Mouse (Mus musculus): ENCODE measurements around the gene Smok3c. TPM values are rescaled to one million over a fixed set of nuclear protein-coding genes. Genes with fewer than 3 reads are reported as not detected.

Smok3c gene
- polyA plus RNA-seq, 1 experiment from 2014 or later, result not detected

- no peak for ATAC-seq (ENCODE audit: low FRiP score, low TSS enrichment)
- no peak overlapping the region for H3K27ac ChIP-seq (replicated peaks; ENCODE audit: low read depth, low read length)
Measured at GRCm38 (mm10) chr5:138076148-138076547, 23.2 kb downstream of the Smok3c start.

GRCm38 (mm10) chr5:138080456-138080855 lies 27.5 kb downstream of the Smok3c start:
- Histone ChIP-seq H3K27me3 (ENCODE audit: control insufficient read depth, insufficient read depth, low read length) (no peaks in the 10 kb centered on the region), H3K36me3 (ENCODE audit: control insufficient read depth, insufficient read depth, low read length) (no peaks in the 10 kb centered on the region), H3K4me2 (ENCODE audit: low read length) (no peak overlapping the region), H3K9me3 (ENCODE audit: control insufficient read depth, low read length) (no peaks in the 10 kb centered on the region), H3K27ac (replicated peaks; ENCODE audit: low read depth, low read length) (no peak overlapping the region), H3K4me3 (replicated peaks; ENCODE audit: low read depth, low read length) (no peak overlapping the region), H3K9ac (replicated peaks; ENCODE audit: low read length) (no peak overlapping the region), H3K4me1 (ENCODE audit: control insufficient read depth, insufficient read depth, low read length) (no peaks in the 10 kb centered on the region)
- ATAC-seq (ENCODE audit: low FRiP score, low TSS enrichment) (no peak), DNase-seq (no peak)
- 91% methylated on average over 5 of the region's 5 CpGs for WGBS

More at GRCm38 (mm10) chr5:138076148-138076547, 23.2 kb downstream of the Smok3c start:
- 59% methylated on average over 2 of the region's 2 CpGs for WGBS
- Histone ChIP-seq H3K9ac (replicated peaks; ENCODE audit: low read length) (no peak overlapping the region), H3K36me3 (ENCODE audit: control insufficient read depth, insufficient read depth, low read length) (no peaks in the 10 kb centered on the region), H3K4me1 (ENCODE audit: control insufficient read depth, insufficient read depth, low read length) (no peaks in the 10 kb centered on the region), H3K27me3 (ENCODE audit: control insufficient read depth, insufficient read depth, low read length) (no peaks in the 10 kb centered on the region), H3K4me3 (replicated peaks; ENCODE audit: low read depth, low read length) (no peak overlapping the region), H3K9me3 (ENCODE audit: control insufficient read depth, low read length) (no peaks in the 10 kb centered on the region), H3K4me2 (ENCODE audit: low read length) (no peak overlapping the region)
- DNase-seq, result no peak

DNA sequence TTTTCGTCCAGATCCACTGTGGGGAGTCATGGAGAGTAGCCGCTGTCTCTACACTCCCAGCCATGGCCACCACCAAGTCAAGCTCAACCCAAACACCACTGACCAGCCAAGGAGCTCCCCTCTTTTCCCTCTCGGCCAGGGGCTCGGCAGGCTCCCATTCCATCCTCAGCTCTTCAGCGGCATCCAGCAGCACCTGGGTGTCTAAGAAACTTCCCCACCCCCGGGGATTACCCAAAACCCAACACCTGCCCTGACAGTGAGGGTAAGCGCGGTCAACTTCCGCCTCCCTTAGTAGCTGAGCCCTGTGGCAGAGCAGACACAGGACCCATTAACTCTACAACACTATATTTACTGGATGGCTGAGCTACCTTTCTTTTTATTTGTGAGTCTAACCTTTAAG lies 28.5 kb downstream of the Smok3c start:
- DNase-seq (no peak), ATAC-seq (ENCODE audit: low FRiP score, low TSS enrichment) (no peak)
- Histone ChIP-seq H3K27me3 (ENCODE audit: control insufficient read depth, insufficient read depth, low read length) (no peaks in the 10 kb centered on the region), H3K4me2 (ENCODE audit: low read length) (no peak overlapping the region), H3K9ac (replicated peaks; ENCODE audit: low read length) (no peak overlapping the region), H3K36me3 (ENCODE audit: control insufficient read depth, insufficient read depth, low read length) (no peaks in the 10 kb centered on the region), H3K9me3 (ENCODE audit: control insufficient read depth, low read length) (no peaks in the 10 kb centered on the region), H3K4me1 (ENCODE audit: control insufficient read depth, insufficient read depth, low read length) (peaks cover 7% of the 10 kb centered on the region), H3K27ac (replicated peaks; ENCODE audit: low read depth, low read length) (no peak overlapping the region), H3K4me3 (replicated peaks; ENCODE audit: low read depth, low read length) (no peak overlapping the region)
- WGBS, result 84% methylated on average over 9 of the region's 9 CpGs

GRCm38 (mm10) chr5:138083318-138083900 lies 30.4 kb downstream of the Smok3c start:
- no peaks in the 10 kb centered on the region for H3K27me3 ChIP-seq (ENCODE audit: control insufficient read depth, insufficient read depth, low read length)
- H3K27ac ChIP-seq (replicated peaks; ENCODE audit: low read depth, low read length), result no peak overlapping the region
- DNase-seq, result no peak
- WGBS, result 65% methylated on average over 2 of the region's 2 CpGs
- peaks cover 23% of the 10 kb centered on the region for H3K4me1 ChIP-seq (ENCODE audit: control insufficient read depth, insufficient read depth, low read length)
- H3K9ac ChIP-seq (replicated peaks; ENCODE audit: low read length), result no peak overlapping the region
- no peaks in the 10 kb centered on the region for H3K9me3 ChIP-seq (ENCODE audit: control insufficient read depth, low read length)
- H3K36me3 ChIP-seq (ENCODE audit: control insufficient read depth, insufficient read depth, low read length), result peaks cover 7% of the 10 kb centered on the region
- H3K4me3 ChIP-seq (replicated peaks; ENCODE audit: low read depth, low read length), result no peak overlapping the region
- ATAC-seq (ENCODE audit: low FRiP score, low TSS enrichment), result no peak
- H3K4me2 ChIP-seq (ENCODE audit: low read length), result no peak overlapping the region

DNA sequence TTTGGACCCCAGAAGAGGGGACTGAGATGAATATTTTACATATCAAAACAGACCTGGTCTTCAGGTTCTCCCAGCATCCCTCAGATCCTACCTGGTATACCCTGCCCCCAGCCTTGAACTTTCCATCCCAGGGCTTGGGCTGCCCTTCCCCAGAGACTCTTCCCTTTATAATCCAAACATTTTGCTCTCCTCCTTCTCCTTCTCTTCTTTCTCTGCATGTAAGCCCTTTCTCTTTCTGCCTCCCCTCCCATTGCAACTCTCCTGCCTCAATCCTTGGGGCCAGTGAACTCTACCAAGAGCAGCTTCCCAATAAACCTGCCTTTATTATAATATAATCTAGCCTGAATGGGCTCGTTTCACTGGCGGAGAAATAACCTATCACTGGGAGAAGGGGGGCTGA lies 30.9 kb downstream of the Smok3c start:
- Histone ChIP-seq H3K4me3 (replicated peaks; ENCODE audit: low read depth, low read length) (no peak overlapping the region), H3K27me3 (ENCODE audit: control insufficient read depth, insufficient read depth, low read length) (no peaks in the 10 kb centered on the region), H3K9ac (replicated peaks; ENCODE audit: low read length) (no peak overlapping the region), H3K9me3 (ENCODE audit: control insufficient read depth, low read length) (no peaks in the 10 kb centered on the region), H3K27ac (replicated peaks; ENCODE audit: low read depth, low read length) (no peak overlapping the region), H3K36me3 (ENCODE audit: control insufficient read depth, insufficient read depth, low read length) (peaks cover 11% of the 10 kb centered on the region), H3K4me2 (ENCODE audit: low read length) (no peak overlapping the region), H3K4me1 (ENCODE audit: control insufficient read depth, insufficient read depth, low read length) (peaks cover 23% of the 10 kb centered on the region)
- DNase-seq, result no peak
- ATAC-seq (ENCODE audit: low FRiP score, low TSS enrichment), result no peak
- WGBS, result 94% methylated on average over 2 of the region's 2 CpGs

- Histone ChIP-seq H3K4me1 (ENCODE audit: control insufficient read depth, insufficient read depth, low read length) (peaks cover 23% of the 10 kb centered on the region), H3K27ac (replicated peaks; ENCODE audit: low read depth, low read length) (no peak overlapping the region), H3K9ac (replicated peaks; ENCODE audit: low read length) (peak overlapping the region; percentile 99; the same call in 1 of the 2 replicates), H3K36me3 (ENCODE audit: control insufficient read depth, insufficient read depth, low read length) (peaks cover 13% of the 10 kb centered on the region), H3K27me3 (ENCODE audit: control insufficient read depth, insufficient read depth, low read length) (no peaks in the 10 kb centered on the region), H3K4me2 (ENCODE audit: low read length) (peak overlapping the region; percentile 86), H3K4me3 (replicated peaks; ENCODE audit: low read depth, low read length) (peak overlapping the region; percentile 96; the same call in 1 of the 2 replicates), H3K9me3 (ENCODE audit: control insufficient read depth, low read length) (no peaks in the 10 kb centered on the region)
- ATAC-seq (ENCODE audit: low FRiP score, low TSS enrichment) (no peak; the same call in 1 of the 2 replicates), DNase-seq (peak; percentile 20)
- WGBS, result 70% methylated on average over 2 of the region's 2 CpGs
Measured at GRCm38 (mm10) chr5:138084507-138084906, 31.5 kb downstream of the Smok3c start.

- DNase-seq (peak; percentile 95), ATAC-seq (ENCODE audit: low FRiP score, low TSS enrichment) (peak; percentile 89)
- peaks cover 23% of the 10 kb centered on the region for H3K4me1 ChIP-seq (ENCODE audit: control insufficient read depth, insufficient read depth, low read length)
- H3K4me3 ChIP-seq (replicated peaks; ENCODE audit: low read depth, low read length), result peak within 1 kb of the TSS; percentile 96
- H3K4me2 ChIP-seq (ENCODE audit: low read length), result peak within 1 kb of the TSS; percentile 86
- H3K27me3 ChIP-seq (ENCODE audit: control insufficient read depth, insufficient read depth, low read length), result no peaks in the 10 kb centered on the region
- H3K36me3 ChIP-seq (ENCODE audit: control insufficient read depth, insufficient read depth, low read length), result peaks cover 13% of the 10 kb centered on the region
- H3K9me3 ChIP-seq (ENCODE audit: control insufficient read depth, low read length), result no peaks in the 10 kb centered on the region
- peak within 1 kb of the TSS; percentile 99 for H3K9ac ChIP-seq (replicated peaks; ENCODE audit: low read length)
- WGBS, result 0% methylated on average over 27 of the region's 27 CpGs
- H3K27ac ChIP-seq (replicated peaks; ENCODE audit: low read depth, low read length), result peak within 1 kb of the TSS; percentile 94
Measured at GRCm38 (mm10) chr5:138084996-138085395, 32.0 kb downstream of the Smok3c start, which contains the start of gene Zkscan1. TSS of gene Zkscan1 (plus strand) at chr5:138085084.

DNA sequence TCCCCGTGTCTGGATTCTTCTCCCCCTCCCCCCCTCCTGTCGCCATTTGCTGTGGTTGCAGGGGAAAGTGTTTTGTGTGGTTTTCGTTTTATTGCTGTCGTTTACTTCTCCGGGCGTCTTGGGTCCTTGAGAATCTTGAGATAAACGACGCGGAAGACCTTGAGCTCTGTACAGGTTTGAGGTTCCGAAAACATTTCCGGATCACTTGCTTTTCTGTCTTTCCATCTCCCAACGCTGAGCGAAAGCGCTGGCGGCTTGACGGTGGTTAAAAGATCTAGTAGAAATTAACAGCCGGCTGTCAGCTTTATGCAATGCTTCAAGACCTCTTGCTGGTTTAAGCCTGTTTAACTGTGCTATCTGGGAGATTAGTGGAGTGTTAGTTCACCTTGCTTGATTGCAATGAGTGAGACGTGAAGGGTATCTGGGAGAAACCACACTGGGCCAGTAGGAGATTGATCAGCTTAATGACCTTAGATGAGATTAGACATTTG lies 32.5 kb downstream of the Smok3c start:
- H3K27ac ChIP-seq (replicated peaks; ENCODE audit: low read depth, low read length), result peak overlapping the region; percentile 94
- H3K36me3 ChIP-seq (ENCODE audit: control insufficient read depth, insufficient read depth, low read length), result peaks cover 13% of the 10 kb centered on the region
- H3K9ac ChIP-seq (replicated peaks; ENCODE audit: low read length), result peak overlapping the region; percentile 99
- peak overlapping the region; percentile 96 for H3K4me3 ChIP-seq (replicated peaks; ENCODE audit: low read depth, low read length)
- DNase-seq (peak; percentile 55), ATAC-seq (ENCODE audit: low FRiP score, low TSS enrichment) (no peak)
- under 1% methylated on average over 18 of the region's 18 CpGs for WGBS
- peak overlapping the region; percentile 86 for H3K4me2 ChIP-seq (ENCODE audit: low read length)
- peaks cover 23% of the 10 kb centered on the region for H3K4me1 ChIP-seq (ENCODE audit: control insufficient read depth, insufficient read depth, low read length)
- no peaks in the 10 kb centered on the region for H3K9me3 ChIP-seq (ENCODE audit: control insufficient read depth, low read length)
- no peaks in the 10 kb centered on the region for H3K27me3 ChIP-seq (ENCODE audit: control insufficient read depth, insufficient read depth, low read length)

GRCm38 (mm10) chr5:138086842-138087241 lies 33.8 kb downstream of the Smok3c start:
- Histone ChIP-seq H3K4me3 (replicated peaks; ENCODE audit: low read depth, low read length) (peak overlapping the region; percentile 96; the same call in 1 of the 2 replicates), H3K27ac (replicated peaks; ENCODE audit: low read depth, low read length) (no peak overlapping the region), H3K36me3 (ENCODE audit: control insufficient read depth, insufficient read depth, low read length) (peaks cover 13% of the 10 kb centered on the region), H3K9ac (replicated peaks; ENCODE audit: low read length) (0 out of 2 replicates have a peak overlapping the region, but pooled peaks have one; percentile 0), H3K4me1 (ENCODE audit: control insufficient read depth, insufficient read depth, low read length) (peaks cover 23% of the 10 kb centered on the region), H3K9me3 (ENCODE audit: control insufficient read depth, low read length) (no peaks in the 10 kb centered on the region), H3K27me3 (ENCODE audit: control insufficient read depth, insufficient read depth, low read length) (no peaks in the 10 kb centered on the region), H3K4me2 (ENCODE audit: low read length) (peak overlapping the region; percentile 86)
- 77% methylated on average over 3 of the region's 3 CpGs for WGBS
- DNase-seq, result no peak
- ATAC-seq (ENCODE audit: low FRiP score, low TSS enrichment), result no peak
